Mouse (Mus musculus): ENCODE data around the gene Dek.

Gene Dek

GRCm38 (mm10) chr13:47111185-47111584 lies 5.2 kb upstream of the Dek start:
- no peak for DNase-seq (ENCODE audit: low spot score in 2 of 2)

- DNase-seq (ENCODE audit: low spot score in 2 of 2), result no peak
Measured at GRCm38 (mm10) chr13:47109239-47109638, 3.2 kb upstream of the Dek start.

GRCm38 (mm10) chr13:47106580-47106888 lies 533 bp upstream of the Dek start:
- no peak for DNase-seq (ENCODE audit: low spot score in 2 of 2)

GRCm38 (mm10) chr13:47104856-47105541 lies 1.0 kb downstream of the Dek start:
- no peak for DNase-seq (ENCODE audit: low spot score in 2 of 2)

GRCm38 (mm10) chr13:47104146-47104545 lies 1.9 kb downstream of the Dek start:
- DNase-seq (ENCODE audit: low spot score in 2 of 2), result no peak

GRCm38 (mm10) chr13:47100587-47100986 lies 5.4 kb downstream of the Dek start:
- no peak for DNase-seq (ENCODE audit: low spot score in 2 of 2)

GRCm38 (mm10) chr13:47099265-47099664 lies 6.7 kb downstream of the Dek start:
- DNase-seq (ENCODE audit: low spot score in 2 of 2), result no peak

- no peak for DNase-seq (ENCODE audit: low spot score in 2 of 2)
Measured at GRCm38 (mm10) chr13:47096591-47096990, 9.4 kb downstream of the Dek start.

- DNase-seq (ENCODE audit: low spot score in 2 of 2), result no peak
Measured at GRCm38 (mm10) chr13:47093791-47094190, 12.2 kb downstream of the Dek start.

GRCm38 (mm10) chr13:47089271-47089670 lies 16.7 kb downstream of the Dek start:
- DNase-seq (ENCODE audit: low spot score in 2 of 2), result no peak

GRCm38 (mm10) chr13:47088433-47088832 lies 17.6 kb downstream of the Dek start:
- DNase-seq (ENCODE audit: low spot score in 2 of 2), result no peak

- DNase-seq (ENCODE audit: low spot score in 2 of 2), result no peak
Measured at GRCm38 (mm10) chr13:47080905-47081505, 25.0 kb downstream of the Dek start.

- DNase-seq (ENCODE audit: low spot score in 2 of 2), result no peak
Measured at GRCm38 (mm10) chr13:47078799-47079198, 27.2 kb downstream of the Dek start.

GRCm38 (mm10) chr13:47077367-47077766 lies 28.6 kb downstream of the Dek start:
- DNase-seq (ENCODE audit: low spot score in 2 of 2), result no peak

GRCm38 (mm10) chr13:47076156-47076555 lies 29.8 kb downstream of the Dek start:
- DNase-seq (ENCODE audit: low spot score in 2 of 2), result no peak

- no peak for DNase-seq (ENCODE audit: low spot score in 2 of 2)
Measured at GRCm38 (mm10) chr13:47072484-47072883, 33.5 kb downstream of the Dek start.

- DNase-seq (ENCODE audit: low spot score in 2 of 2), result no peak
Measured at GRCm38 (mm10) chr13:47071871-47072270, 34.1 kb downstream of the Dek start.

- DNase-seq (ENCODE audit: low spot score in 2 of 2), result no peak
Measured at GRCm38 (mm10) chr13:47070329-47071080, 35.5 kb downstream of the Dek start.

GRCm38 (mm10) chr13:47067001-47067400 lies 39.0 kb downstream of the Dek start:
- DNase-seq (ENCODE audit: low spot score in 2 of 2), result no peak

GRCm38 (mm10) chr13:47066516-47066915 lies 39.5 kb downstream of the Dek start:
- no peak for DNase-seq (ENCODE audit: low spot score in 2 of 2)

- DNase-seq (ENCODE audit: low spot score in 2 of 2), result no peak
Measured at GRCm38 (mm10) chr13:47063985-47064760, 41.8 kb downstream of the Dek start.

GRCm38 (mm10) chr13:47062756-47063155 lies 43.2 kb downstream of the Dek start:
- no peak for DNase-seq (ENCODE audit: low spot score in 2 of 2)
